Comparison of ENCODE assay signal across 8 mouse cellular contexts in genomic region chr11:119355443-119356385, GRCm38 (mm10). TPM values are rescaled to one million over a fixed set of nuclear protein-coding genes. Genes with fewer than 3 reads are reported as not detected.
DNase-seq lines count a peak whose midpoint lies in the region; ATAC-seq and TF ChIP-seq lines count a peak whose summit lies in the region.

Gene Sgsh (minus strand): TSS chr11:119355536.
Gene Slc26a11 (plus strand): TSS chr11:119355557.

- no peak for TF ChIP-seq POLR2A in olfactory bulb, adult 2 months (IDR thresholded peaks at IDR 0.05; ENCODE audit: insufficient read depth, low read depth, low read length)
- TF ChIP-seq POLR2A in thymus, adult 2 months (IDR thresholded peaks at IDR 0.05; ENCODE audit: control insufficient read depth, extremely low read depth, insufficient read depth, low read length, poor library complexity): no peak; the same call in 1 of the 2 replicates

- ATAC-seq in frontal cortex, adult (ENCODE audit: low TSS enrichment): peak; percentile 88; the same call in 1 of the 2 replicates
- ATAC-seq in hematopoietic stem cell, adult 5-6 weeks (replicated peaks in 1 of 2; ENCODE audit: insufficient read depth in 1 of 2, low FRiP score in 2 of 2, low TSS enrichment in 1 of 2, low read depth in 1 of 2, poor library complexity in 2 of 2, severe bottlenecking in 2 of 2): peak; percentile 47 to 59
- peak; percentile 93 for ATAC-seq in lung, embryonic 15.5 days (ENCODE audit: borderline replicate concordance, extremely low read depth, low FRiP score, low TSS enrichment)

- H3K4me1 ChIP-seq in lung, embryonic 15.5 days: peaks cover 20% of the 10 kb centered on the region
- peaks cover 14% of the 10 kb centered on the region for H3K4me1 ChIP-seq in olfactory bulb, adult 2 months (ENCODE audit: control insufficient read depth, insufficient read depth, low read length)
- peaks cover 30% of the 10 kb centered on the region for H3K4me1 ChIP-seq in thymus, adult 2 months (replicated peaks; ENCODE audit: control insufficient read depth, insufficient read depth, low read length)

- no peak for TF ChIP-seq CTCF in olfactory bulb, adult 2 months (IDR thresholded peaks at IDR 0.05; ENCODE audit: insufficient read depth, low read depth, low read length)
- no peak for TF ChIP-seq CTCF in thymus, adult 2 months (IDR thresholded peaks at IDR 0.05; ENCODE audit: borderline replicate concordance, control insufficient read depth, extremely low read depth, insufficient read depth, low read length, poor library complexity)

- H3K27me3 ChIP-seq in lung, embryonic 15.5 days: no peaks in the 10 kb centered on the region
- no peaks in the 10 kb centered on the region for H3K27me3 ChIP-seq in thymus, adult 2 months (ENCODE audit: control insufficient read depth, insufficient read depth, low read length)

- no peaks in the 10 kb centered on the region for H3K9me3 ChIP-seq in lung, embryonic 15.5 days

- peak within 1 kb of the TSS; percentile 90 for H3K27ac ChIP-seq in lung, embryonic 15.5 days
- H3K27ac ChIP-seq in olfactory bulb, adult 2 months (ENCODE audit: insufficient read depth, low read depth, low read length): peak within 1 kb of the TSS; percentile 42; the same call in 1 of the 2 replicates
- H3K27ac ChIP-seq in thymus, adult 2 months (ENCODE audit: control insufficient read depth, insufficient read depth, low read length): no peak within 1 kb of the TSS

- peaks cover 5% of the 10 kb centered on the region; the same call in 1 of the 2 replicates for H3K36me3 ChIP-seq in lung, embryonic 15.5 days
- no peaks in the 10 kb centered on the region for H3K36me3 ChIP-seq in thymus, adult 2 months (ENCODE audit: control insufficient read depth, insufficient read depth, low read length)

- WGBS in lung, embryonic 15.5 days: under 1% methylated on average over 39 of the region's 40 CpGs
- 2% methylated on average over 40 of the region's 40 CpGs for WGBS in olfactory bulb, adult 2 months
- 3% methylated on average over 40 of the region's 40 CpGs for WGBS in thymus, adult 2 months

- peak within 1 kb of the TSS; percentile 93 for H3K4me2 ChIP-seq in lung, embryonic 15.5 days

- peak; percentile 79 for DNase-seq in MN1 (ENCODE audit: low spot score)
- peak; percentile 77 for DNase-seq in cerebellum, adult 9-10 months
- DNase-seq in layer of hippocampus, adult 8-10 months (ENCODE audit: low spot score in 2 of 2): peak; percentile 49 to 67
- peak; percentile 84 for DNase-seq in thymus, adult 2 months

- peak within 1 kb of the TSS; percentile 58 for H3K9ac ChIP-seq in lung, embryonic 15.5 days

- H3K4me3 ChIP-seq in lung, embryonic 15.5 days: peak within 1 kb of the TSS; percentile 81
- peak within 1 kb of the TSS; percentile 61 for H3K4me3 ChIP-seq in olfactory bulb, adult 2 months (ENCODE audit: insufficient read depth, low read depth, low read length)
- H3K4me3 ChIP-seq in thymus, adult 2 months (ENCODE audit: control insufficient read depth, insufficient read depth, low read length): peak within 1 kb of the TSS; percentile 74

RNA-seq across cellular contexts. Expression of gene Sgsh, which starts in this region (rescaled TPM):
- 17.1 and 21.2 TPM in 2 replicates for total RNA-seq in hematopoietic stem cell, adult 5-6 weeks (2017)
- 1 to 10 TPM; 5.9 to 8.0 (median 7.0) TPM for total RNA-seq in layer of hippocampus, adult 8-10 months (2022)
- 7.6 and 8.7 TPM in 2 replicates for polyA plus RNA-seq in lung, embryonic 15.5 days (2015; fragmentation: Nextera tagmentation; extraction: Ambion mirVana)
- polyA plus RNA-seq in olfactory bulb, adult 2 months (2012; ENCODE audit: insufficient read depth, insufficient read length, low replicate concordance, missing spikeins): not detected in 2 replicates
- polyA plus RNA-seq in thymus, adult 2 months (2012; rRNA removed): 28.6 and 36.5 TPM in 2 replicates

RNA-seq across cellular contexts. Expression of gene Slc26a11, which starts in this region (rescaled TPM):
- total RNA-seq in hematopoietic stem cell, adult 5-6 weeks (2017): 7.7 and 7.9 TPM in 2 replicates
- 1 to 10 TPM; 6.0 to 6.9 (median 6.3) TPM for total RNA-seq in layer of hippocampus, adult 8-10 months (2022)
- 9.5 and 12.3 TPM in 2 replicates for polyA plus RNA-seq in lung, embryonic 15.5 days (2015; fragmentation: Nextera tagmentation; extraction: Ambion mirVana)
- not detected in 2 replicates for polyA plus RNA-seq in olfactory bulb, adult 2 months (2012; ENCODE audit: insufficient read depth, insufficient read length, low replicate concordance, missing spikeins)
- polyA plus RNA-seq in thymus, adult 2 months (2012; rRNA removed): 19.9 and 21.7 TPM in 2 replicates

Comparison
In these comparisons a context has a peak if more than half of its experiments do, and no peak if none do; other contexts are left out.
1. RNA of gene Slc26a11 (polyA plus RNA-seq): 19.9 to 21.7 TPM in thymus, adult 2 months and 9.5 to 12.3 TPM in lung, embryonic 15.5 days; not detected in olfactory bulb, adult 2 months; every median in the first group is over 10 times any median in the second.
2. Peak in every context shown above with its lines, with median percentiles within 50 percentile points of each other: DNase-seq, ATAC-seq and H3K4me3 ChIP-seq.